Mouse (Mus musculus) thymus, postnatal 4 days (tissue): Measurements from ENCODE around the gene Herc3.
"Not testable (repeated sequence)": the region's sequence is repeated elsewhere in the genome, so short reads cannot be mapped to it uniquely, and the experiment has no call there.

Source experiments
- DNase-seq: peaks from one replicate; pipeline ENCODE4 v3.0.0; 2021

Herc3 gene

DNA sequence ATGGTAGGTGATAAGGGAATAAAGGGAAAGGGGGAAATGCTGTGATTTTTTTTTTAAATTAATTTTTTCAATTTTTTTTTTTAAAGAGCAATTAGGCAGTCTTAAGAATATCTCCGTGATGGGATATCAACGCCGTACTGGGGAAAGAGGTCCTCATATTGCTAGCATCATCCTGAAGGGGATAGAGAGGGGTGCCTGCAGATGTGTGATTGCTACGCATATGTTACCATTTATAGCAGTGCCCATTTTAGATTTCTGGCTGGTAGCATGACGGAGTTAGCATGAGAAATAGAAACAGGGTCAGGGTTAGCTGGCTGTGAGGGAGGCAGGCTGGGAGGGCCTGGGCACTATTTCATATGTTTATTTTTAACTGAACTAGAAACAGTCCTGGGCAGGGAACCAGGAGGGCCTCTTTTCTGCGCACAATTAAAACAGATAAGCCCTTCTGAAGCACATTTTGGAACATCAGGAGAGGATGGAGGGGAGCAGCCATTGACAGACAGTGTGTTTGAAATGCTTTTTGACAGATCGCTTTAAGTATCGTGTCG is 31.3 kb downstream of the Herc3 start:
- no peak for DNase-seq

DNA sequence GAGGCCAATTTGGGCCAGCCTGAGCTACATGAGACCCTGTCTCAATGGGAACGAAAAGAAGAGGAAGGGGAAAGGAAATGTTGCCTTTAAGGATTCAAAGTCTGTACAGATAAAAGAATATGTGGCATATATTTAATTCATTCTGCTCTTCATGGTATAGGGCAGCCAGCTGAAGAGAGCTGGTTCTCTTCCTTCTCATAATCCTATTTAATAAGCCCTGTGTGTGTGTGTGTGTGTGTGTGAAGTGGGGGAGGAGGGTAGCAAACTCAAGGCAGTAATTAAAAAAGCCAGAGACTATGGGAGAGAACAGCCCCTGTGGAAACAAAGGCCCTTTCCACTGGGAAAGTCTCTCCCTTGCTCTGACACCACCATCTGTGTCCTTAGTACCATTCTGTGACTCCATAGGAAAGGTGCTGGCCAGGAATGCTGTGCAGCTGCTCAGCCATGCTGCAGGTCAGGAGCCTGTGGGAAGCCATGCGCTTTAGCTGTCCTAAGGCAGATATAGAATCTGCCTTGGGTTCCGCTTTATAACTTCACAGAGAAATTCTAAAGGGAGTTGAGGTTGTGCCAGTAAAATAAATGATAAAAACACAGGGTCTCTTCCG is 32.5 kb downstream of the Herc3 start:
- DNase-seq, result no peak

DNA sequence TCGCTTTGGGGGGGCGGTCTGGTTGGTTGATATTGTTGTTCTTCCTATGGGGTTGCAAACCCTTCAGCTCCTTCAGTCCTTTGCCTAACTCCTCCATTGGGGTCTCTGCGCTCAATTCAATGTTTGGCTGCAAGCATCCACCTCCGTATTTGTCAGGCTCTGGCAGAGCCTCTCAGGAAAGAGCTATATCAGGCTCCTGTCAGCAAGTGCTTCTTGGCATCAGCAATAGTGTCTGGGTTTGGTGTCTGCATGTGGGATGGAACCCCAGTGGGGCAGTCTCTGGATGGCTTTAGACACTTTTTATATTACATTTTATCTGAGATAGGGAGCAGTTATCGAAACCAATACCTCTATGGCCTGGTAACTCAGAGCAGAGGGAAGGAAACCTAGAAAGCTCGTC is 36.6 kb downstream of the Herc3 start:
- not testable (repeated sequence) for DNase-seq

DNA sequence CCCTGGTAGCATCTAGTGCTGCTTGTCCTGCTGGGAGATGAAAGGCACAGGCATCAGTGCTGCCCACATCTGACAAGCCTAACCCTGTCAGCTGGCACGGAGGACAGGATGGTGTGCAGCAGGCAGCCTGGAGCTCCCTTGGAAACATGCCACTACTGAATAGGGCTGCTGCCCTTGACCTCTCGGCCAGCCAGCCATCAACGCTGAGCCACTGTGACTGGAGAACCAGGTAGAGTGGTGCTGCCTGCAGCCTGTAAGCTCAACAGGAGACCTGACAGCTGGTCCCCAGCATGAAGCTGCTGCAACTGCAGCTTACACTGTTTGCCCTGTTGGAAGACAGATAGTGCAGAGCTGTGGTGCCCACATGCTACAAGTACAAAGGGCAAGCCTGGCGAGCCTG is 48.3 kb downstream of the Herc3 start:
- no peak for DNase-seq

DNA sequence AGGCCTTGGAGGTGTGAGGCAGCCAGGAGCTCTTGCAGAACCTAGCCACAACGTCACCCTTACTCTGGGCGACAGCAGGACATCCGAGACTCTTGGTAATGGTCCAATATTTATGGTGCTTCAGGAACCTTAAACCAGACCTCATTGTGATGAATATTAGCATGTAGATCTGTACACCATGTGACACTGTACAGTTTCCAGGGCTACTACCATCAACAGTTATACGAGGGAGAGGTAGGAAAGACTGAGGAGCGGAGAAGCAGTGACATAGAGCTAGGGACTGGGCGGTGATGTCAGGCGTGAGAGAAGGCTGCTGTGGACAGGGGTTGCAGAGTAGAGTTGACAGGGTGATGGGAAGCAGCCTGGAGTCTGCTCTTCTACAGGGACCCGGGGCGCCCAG is 48.7 kb downstream of the Herc3 start:
- DNase-seq, result no peak

DNA sequence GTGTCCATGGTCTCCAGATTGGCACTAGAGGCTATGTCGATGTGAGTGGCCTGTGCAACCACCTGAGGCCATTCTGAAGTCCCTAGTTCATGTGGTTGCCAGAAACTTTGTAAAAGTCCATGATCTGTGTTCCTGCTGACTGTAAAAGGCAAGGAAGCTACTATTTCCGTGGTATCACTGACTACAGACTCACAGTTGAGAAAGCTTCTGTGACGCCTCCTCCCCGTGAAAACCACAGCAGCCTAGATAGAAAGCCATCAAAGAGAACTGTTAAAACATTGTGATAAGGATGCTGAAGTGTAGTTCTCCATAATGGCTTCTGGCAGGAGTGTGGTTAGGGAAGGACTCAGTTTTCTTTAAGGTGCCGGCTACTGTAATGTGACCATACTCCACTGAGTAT is 49.6 kb downstream of the Herc3 start:
- DNase-seq, result peak; percentile 16

DNA sequence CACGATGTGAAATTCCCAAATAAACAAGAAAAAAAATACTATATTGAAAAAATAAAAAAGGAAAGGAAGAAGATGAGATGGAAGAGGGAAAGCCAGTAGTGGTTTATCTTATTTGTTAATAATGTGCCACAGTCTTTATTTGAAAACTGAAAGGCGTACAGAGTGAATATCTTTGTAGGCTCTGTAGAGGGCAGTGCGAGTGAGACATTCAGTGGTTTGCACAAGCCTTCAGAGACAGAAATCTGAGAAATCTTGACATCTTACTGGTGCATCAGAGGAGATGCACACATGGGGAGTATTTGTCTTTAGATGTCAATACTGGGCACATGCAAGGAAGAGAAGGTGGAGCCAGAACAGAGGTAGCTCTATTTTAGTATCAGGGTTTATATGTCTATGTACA is 50.1 kb downstream of the Herc3 start:
- no peak for DNase-seq

DNA sequence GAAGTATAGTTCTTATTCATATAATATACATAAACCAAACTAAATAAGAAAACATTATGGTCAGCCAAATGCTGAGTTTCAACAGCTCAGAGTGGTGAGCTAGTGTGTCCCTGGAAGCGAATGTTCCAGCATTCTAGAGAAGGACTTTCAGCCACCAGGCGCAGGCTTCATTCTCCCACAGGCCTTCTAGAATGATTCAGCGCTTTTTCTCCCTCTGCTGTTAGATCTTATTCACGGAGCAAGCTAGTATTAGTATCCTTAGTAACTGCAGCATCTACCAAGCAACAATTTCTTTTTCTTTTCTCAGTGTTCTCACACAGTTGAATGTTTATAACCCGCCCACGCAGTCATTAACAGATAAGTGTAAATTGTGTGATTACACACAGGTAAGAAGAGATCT is 51.0 kb downstream of the Herc3 start:
- no peak for DNase-seq

DNA sequence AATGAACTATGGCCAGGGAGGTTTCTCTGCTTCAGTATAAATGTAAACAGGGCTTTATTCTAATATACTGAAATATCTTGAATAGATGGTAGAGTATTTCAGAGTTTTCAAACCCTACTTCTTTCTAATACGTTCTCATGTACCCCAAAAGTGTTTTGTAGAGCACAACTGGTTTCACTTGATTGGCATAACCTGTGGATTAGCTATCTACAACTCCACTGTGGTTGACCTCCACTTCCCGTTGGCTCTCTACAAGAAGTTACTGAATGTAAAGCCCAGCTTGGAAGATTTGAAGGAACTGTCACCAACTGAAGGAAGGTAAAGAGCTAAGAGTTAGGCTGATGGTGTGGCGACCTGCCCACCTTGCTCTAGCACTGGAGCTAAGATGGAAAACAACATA is 58.7 kb downstream of the Herc3 start:
- no peak for DNase-seq

DNA sequence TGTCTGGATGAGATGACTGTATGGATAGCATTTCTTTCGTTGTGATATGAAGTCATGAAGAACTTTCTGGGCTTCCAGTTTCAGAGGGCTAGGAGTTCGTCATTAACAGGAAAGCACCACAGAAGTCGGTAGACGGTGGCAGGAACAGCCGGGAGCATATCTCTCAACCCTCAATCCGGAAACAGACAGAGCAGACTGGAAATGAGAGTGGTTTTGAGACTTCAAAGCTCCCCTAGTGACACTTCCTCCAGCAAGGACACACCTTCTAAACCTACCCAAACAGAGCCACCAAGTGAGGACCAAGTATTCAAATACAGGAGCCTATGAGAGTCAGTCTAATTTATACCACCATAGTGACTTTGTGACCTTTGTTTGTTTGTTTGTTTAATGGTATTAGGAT is 62.0 kb downstream of the Herc3 start:
- DNase-seq, result no peak

DNA sequence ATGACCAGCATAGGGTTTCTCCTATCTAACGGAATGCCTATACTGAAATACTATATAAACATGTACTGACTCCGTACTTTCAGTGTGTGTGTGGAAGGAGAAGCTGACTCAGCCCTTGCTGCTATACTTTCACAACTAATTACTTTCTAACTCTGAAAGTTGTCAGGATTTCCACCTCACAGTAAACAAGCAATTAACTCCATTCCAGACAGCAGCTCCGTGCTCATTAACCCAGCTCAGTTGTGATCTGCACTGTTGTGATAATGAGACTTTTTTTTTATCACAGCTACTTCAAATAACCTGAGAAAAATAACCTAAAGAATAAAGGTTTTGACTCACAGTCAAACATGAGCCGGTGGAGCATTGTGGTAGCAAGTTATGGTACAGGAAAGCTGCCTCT is 63.7 kb downstream of the Herc3 start:
- DNase-seq, result no peak

DNA sequence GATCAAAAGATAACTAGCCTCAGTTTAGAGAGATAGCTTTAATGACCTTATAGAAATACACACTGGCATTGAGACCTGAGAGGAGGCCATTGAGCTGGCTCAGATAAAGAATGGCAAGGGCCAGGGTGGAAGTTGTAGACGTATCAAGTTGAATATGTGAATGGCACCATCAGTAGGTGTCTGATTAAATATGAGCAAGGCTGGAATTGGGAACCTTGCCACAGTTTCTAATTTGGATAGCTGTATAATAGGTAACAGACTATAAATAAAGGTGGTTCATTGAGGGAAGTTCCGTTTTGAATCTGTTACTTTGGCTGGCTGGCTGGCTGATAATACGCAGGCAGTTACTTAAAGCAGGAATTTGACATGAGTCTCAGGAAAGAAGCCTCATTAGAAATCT is 65.4 kb downstream of the Herc3 start:
- no peak for DNase-seq

DNA sequence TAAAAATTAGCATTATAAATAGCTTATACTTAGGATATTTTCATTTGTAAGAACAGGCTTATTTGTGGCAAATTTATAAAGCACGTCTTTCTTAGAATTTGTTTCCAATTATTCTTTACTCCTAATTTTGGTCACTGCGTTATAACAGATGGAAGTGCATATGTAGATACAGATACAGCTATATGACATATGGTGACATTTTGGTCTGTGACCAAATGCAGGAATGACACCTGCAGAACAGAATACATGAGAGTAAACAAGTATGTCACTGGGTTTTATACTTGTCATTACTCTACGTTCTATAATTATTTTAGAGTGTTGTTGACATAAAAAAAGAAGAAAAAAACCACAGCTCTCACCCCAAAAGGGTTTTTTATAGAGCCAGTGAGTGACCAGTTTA is 67.8 kb downstream of the Herc3 start:
- no peak for DNase-seq

DNA sequence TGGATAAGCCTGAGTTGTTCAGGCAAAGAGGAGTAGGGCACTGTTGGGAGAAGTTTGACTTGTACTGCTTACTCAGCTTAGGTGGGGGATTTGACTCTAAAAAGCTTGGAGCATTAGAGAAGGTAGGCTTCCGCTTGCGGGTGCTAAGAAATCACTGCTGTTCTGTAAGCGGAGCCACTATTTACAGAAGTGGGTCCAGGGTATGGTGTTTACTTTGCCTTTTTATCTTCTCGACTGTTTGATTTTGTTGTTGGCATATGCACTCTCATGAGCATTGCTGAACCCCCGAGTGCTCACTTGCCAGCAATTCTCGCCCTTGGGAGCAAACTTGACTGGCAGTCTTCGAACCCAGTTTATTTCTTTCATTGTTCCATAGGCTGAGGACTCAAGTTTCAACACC is 69.3 kb downstream of the Herc3 start:
- no peak for DNase-seq

DNA sequence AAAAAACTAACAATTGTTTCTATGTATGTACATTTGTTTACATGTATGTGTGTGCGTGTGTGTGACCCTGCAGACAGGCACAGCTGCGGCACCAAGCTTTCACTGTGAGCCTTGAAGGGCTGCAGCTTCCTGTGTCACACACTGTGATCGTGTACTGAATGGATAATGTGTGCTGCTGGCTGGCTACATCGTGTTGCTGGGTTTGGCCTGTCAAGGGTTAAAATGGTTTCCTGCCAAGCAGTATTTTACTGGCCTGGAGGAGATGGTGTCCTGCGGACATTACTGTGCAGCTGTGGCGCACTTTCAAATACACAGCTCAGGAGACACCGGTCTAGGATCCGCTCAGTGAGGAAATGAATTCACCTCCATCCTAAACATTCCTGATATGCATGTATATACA is 71.9 kb downstream of the Herc3 start:
- DNase-seq, result peak; percentile 26

DNA sequence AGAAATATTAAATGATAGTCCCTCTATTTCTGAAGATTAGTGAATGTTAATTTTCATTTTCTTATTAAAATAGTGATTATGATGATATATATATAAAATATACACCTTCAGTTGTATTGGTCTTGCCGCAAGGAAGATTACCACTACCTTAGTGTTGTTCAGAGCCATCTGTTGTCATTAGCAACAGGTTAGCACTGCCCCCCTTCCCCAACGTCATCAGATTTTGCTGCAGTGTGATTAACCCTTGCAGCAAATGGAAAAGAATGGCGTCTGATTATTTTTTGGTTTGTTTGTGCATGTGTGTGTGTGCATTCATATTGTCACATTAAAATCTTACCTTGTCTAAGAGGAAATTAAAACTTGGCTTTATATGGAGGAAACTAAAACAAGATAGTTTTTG is 73.3 kb downstream of the Herc3 start:
- DNase-seq, result no peak

DNA sequence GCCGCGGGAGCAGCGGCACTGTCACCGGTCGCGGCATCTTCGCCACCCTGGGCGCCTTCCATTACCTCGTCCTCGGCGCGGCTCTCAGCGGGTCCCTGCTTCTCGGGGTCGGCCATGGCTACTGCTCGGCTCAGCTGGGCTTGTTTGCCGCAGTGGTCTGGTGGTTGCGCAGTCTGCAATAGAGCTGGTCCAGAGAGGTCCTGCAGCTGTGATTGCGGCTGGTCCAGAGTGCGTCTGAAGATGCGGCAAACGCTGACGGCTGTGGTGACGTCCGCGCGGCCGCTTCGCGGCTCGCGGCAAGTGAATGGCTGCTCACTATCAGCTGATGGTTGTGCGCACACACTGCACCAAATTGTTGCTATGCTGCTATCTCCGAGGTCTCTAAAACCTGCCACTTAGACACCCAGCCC is 75.6 kb downstream of the Herc3 start, which contains the start of gene Nap1l5:
Gene Nap1l5 (minus strand): TSS at position 225 of the 410 bp plus-strand sequence.
- no peak for DNase-seq

DNA sequence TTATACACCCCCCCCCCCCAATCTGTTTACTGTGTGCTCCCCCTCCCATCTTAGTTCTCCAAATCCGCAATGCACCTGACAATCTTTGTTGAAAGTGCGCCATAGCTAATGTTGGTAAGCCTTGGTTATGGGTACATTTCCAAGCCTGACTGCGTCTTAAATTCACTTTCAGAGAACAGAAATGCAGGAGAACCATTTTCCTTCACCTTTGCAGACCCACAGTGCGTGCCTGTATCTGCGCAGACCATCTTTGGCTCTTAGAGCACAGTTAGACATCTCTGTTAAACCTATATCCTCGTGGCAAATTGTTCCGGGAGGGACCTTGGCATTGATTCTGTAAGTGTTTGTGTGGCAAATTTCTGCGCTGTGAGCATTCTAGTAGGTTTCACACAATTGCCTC is 76.1 kb downstream of the Herc3 start:
- DNase-seq, result no peak

DNA sequence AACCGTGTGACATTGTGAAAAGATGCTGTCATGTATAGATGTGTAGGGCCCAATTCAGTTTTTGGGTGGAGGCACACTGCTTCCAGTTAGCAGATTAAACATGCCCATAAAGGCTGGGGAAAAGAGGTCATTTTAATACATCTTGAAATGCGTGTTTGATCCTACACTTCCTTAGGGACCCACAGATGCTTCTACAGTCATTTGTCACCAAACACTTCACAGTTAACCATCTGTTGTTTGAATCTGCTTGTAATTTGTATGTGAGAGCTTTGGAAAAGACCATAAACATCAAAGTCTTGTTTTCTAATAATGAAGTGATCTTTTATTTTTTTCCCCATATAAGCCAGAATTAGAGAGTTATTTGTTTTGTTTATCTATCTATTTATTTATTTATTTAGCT is 76.5 kb downstream of the Herc3 start:
- no peak for DNase-seq

DNA sequence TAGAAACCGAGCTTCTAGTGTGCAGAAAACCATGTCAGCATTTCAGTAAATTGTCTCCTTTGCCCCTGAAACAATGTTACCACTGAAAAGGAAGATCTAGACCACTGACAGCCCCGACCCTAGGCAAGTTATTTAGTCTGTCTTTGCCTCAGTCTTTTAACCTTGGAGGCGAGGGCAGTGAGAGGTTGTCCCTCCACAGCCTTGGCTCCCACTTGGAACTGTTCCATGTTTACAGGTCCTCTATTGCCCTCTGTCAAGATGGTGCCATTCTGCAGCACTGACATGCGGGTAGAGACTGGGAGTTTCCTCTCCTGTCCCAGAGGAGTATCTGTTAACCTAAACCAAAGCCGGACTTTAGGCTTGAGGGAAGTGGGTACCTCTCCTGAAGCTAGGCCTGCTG is 81.6 kb downstream of the Herc3 start:
- no peak for DNase-seq

DNA sequence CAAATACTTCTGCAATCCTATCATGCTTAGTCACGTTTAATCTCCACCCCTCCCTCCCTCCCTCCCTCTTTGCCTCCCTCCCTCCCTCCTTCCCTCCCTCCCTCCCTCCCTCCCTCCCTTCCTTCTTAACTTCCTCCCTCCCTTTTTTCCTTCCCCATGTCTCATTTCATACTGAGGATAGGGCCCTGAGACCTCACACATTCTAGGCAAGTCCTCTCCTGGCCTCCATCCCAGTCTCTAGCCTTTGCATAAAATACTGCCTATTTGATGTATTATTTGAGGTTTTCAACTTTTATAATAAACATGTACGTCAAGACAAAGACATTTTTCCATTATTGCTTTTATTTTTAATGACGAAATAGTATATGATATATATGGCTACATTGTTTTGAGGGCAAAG is 82.3 kb downstream of the Herc3 start:
- no peak for DNase-seq

DNA sequence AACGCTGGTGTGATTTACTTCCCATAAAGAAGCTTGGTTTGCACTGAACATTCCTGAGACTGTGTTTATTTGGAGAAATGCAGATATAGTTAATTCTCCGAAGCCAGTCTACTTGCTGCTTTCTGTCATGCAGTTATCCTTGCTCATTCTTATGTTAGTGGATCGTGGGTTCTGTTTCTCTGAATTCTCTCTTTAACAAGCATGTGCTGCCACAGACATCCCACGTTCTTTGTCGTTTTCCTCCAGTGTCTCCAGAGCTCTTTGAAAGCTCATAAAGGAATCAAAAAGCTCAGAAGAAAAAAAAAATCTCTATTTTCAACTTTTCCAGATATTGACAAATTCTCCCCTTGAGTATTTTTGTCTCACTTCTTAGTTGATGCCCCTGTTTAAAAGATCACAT is 82.7 kb downstream of the Herc3 start:
- no peak for DNase-seq

DNA sequence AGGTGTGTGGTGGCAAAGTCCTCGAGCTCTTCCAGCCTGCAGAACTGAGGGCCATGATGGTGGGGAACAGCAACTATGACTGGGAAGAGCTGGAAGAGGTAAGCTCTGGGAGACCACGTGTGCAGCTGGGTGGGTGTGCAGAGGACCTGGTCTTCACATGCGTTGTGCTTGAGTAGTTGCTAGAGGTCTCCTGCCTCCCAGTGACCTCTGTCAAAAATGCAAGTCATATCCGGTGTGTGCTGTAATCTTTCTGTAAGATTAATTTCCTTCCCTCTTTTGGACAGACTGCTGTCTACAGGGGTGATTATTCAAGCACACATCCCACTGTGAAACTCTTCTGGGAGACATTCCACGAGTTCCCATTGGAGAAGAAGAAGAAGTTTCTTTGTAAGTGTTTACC is 85.2 kb downstream of the Herc3 start:
- no peak for DNase-seq

DNA sequence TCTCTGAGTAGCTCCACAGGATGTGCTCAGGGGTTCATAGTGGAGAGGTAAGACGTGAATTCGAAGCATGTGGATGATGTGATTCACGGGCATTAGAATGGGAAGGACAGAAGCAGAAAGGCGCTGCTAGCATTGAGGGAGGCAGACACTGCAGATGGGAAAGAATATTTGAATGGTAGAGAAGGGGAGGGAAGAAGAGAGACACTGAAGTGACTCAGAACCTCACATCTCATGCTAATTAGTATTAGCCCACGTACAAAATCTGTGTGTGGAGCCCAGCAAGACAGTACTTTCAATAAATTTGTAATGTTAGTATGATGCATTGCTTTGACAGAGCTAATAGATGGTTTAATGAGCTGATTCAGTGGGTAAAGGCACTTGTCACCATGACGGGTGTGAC is 89.5 kb downstream of the Herc3 start:
- no peak for DNase-seq

DNA sequence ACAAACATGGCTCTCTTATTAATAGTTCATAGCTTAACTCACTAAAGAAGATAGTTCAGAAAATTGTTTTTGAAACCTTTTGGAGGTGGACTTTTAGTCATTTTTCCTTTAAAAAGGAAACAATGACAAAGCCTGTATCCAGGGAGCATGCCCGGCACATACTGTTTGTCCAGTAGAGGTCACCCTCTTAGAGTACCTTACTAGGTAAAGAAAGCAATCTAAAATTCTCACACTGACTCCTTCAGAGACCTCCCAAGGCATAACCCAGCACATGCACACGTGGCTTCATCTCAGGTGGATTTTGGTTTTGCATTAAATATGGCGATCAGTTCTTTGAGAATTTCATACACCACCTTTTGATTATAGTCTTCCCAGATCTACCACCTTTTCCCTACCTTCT is 90.4 kb downstream of the Herc3 start:
- no peak for DNase-seq

DNA sequence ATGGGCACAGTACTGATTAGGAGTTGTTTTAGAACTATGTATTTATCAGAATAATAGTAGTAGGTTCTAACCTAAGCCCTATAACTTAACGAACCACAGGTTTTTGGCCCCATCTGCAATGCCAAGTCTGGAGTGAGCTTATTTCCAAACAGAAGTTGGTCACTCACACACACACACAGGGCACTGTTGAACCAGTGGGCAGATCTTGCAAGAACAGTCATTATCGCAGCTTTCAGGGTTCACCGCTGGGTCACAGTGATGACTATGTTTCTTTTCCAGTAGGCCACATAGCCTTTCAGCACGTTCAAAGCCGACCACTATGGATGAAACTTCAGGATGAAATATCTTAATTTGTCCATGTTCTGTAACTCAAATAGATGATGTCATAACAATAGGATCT is 91.2 kb downstream of the Herc3 start:
- DNase-seq, result no peak
